Mouse (Mus musculus): ENCODE results near the gene Ugt8a.

DNA sequence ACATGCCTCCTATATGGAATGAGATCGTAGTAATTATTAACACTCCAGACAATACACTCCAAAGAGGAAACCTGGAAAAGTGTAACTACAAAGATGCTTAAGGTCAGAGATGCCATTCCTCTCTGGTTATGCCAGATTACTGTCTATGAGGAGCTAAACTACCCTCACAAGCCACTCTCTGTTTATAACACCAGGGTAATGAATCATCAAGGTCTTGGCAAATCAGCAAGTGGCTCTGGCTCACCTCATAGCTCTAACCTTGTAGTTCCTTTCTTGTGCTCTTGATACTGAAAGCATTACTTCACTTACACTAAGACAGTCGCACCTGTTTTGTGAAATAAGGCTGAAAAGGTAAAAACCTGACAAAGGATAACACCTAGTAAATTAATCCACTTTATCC, 17.5 kb downstream of the Ugt8a start:
- TF ChIP-seq CTCF (conservative IDR thresholded peaks at IDR 0.05; ENCODE audit: insufficient read depth, insufficient read length, low read depth, low read length) (no peak), POLR2A (IDR thresholded peaks at IDR 0.05; ENCODE audit: low read depth, low read length) (no peak)
